In the genomic region with DNA sequence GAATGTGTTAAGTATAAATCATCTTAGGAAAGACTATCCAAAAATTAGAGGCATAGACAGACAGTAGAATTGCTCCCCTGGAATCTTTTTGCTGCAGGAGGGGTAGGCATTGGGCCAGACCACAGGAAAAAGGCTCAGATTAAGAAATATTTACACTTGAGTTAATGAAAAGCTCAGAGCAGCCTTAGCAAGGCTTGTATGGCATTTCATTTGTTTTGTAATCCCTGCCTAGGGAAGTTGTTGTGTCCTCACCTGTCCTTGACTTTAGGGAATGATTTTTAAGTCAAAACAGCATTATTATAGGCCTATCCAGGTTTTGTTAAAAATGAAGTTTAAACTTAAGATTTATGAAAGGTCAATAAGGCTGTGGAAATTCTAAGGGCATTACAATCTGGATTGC, we compare ENCODE assay signal across 41 mouse cellular contexts. TPM values are rescaled to one million over a fixed set of nuclear protein-coding genes. Genes with fewer than 3 reads are reported as not detected.
"Had no signal": no experiment of that assay in that cellular context is flagged by ENCODE, and none has a peak within 500 bp of the region (broad histone marks: within the 10 kb centered on the region; RNA-seq: fewer than 3 reads in every experiment).

No protein-coding gene starts in this region.

RNA-seq across cellular contexts. Expression of a gene that starts 33.4 kb away (rescaled TPM):
- total RNA-seq: heart, adult 2 months; heart, adult 8-10 months; heart, postnatal 10 days; heart, postnatal 14 days; heart, postnatal 25 days; heart, postnatal 36 days; heart, postnatal 4 days; hematopoietic stem cell, adult 5-6 weeks; hindbrain, postnatal 0 days; layer of hippocampus, adult 18-20 months; layer of hippocampus, adult 2 months; layer of hippocampus, adult 8-10 months; layer of hippocampus, postnatal 10 days; layer of hippocampus, postnatal 14 days; layer of hippocampus, postnatal 25 days; layer of hippocampus, postnatal 36 days; left cerebral cortex, adult 18-20 months had no signal
- polyA plus RNA-seq: heart, adult 2 months; heart, embryonic 10.5 days; heart, embryonic 11.5 days; heart, embryonic 12.5 days; heart, embryonic 13.5 days; heart, embryonic 14.5 days; heart, embryonic 15.5 days; heart, embryonic 16.5 days; heart, postnatal 0 days; hindbrain, embryonic 10.5 days; hindbrain, embryonic 11.5 days; hindbrain, embryonic 12.5 days; hindbrain, embryonic 13.5 days; hindbrain, embryonic 14.5 days; hindbrain, embryonic 15.5 days; hindbrain, embryonic 16.5 days; hindbrain, postnatal 0 days; inflammation-experienced regulatory T-cells, adult 6 months; intestine, embryonic 14.5 days; intestine, embryonic 15.5 days; intestine, embryonic 16.5 days; kidney, embryonic 14.5 days; kidney, embryonic 15.5 days; kidney, embryonic 16.5 days; kidney, postnatal 0 days; large intestine, adult 2 months had no signal
